Mouse (Mus musculus): ENCODE data around the gene Brca1.
A peak's percentile ranks its signal among the peaks of the same experiment; 100 is the strongest.
"Not testable (repeated sequence)": the region's sequence is repeated elsewhere in the genome, so short reads cannot be mapped to it uniquely, and the experiment has no call there.

The Brca1 gene

GRCm38 (mm10) chr11:101551751-101552475, at the start of gene Brca1, which contains the start of gene Nbr1:
Gene Brca1, minus strand, starts transcription at chr11:101551955.
Gene Nbr1, plus strand, starts transcription at chr11:101552149.
- peak; percentile 96 for DNase-seq

- DNase-seq = no peak
Observed at GRCm38 (mm10) chr11:101599156-101599555, 47.4 kb upstream of the Brca1 start, which contains the start of gene Gm11634. Gene Gm11634, minus strand, starts transcription at chr11:101599256.

GRCm38 (mm10) chr11:101589989-101590624, 38.4 kb upstream of the Brca1 start:
- no peak for DNase-seq

- DNase-seq = peak; percentile 76
Observed at GRCm38 (mm10) chr11:101589444-101589843, 37.7 kb upstream of the Brca1 start.

GRCm38 (mm10) chr11:101588868-101589267, 37.1 kb upstream of the Brca1 start:
- no peak for DNase-seq

- peak; percentile 58 for DNase-seq
Observed at GRCm38 (mm10) chr11:101587676-101588075, 35.9 kb upstream of the Brca1 start.

- DNase-seq = no peak
Observed at GRCm38 (mm10) chr11:101585805-101586204, 34.0 kb upstream of the Brca1 start.

DNA sequence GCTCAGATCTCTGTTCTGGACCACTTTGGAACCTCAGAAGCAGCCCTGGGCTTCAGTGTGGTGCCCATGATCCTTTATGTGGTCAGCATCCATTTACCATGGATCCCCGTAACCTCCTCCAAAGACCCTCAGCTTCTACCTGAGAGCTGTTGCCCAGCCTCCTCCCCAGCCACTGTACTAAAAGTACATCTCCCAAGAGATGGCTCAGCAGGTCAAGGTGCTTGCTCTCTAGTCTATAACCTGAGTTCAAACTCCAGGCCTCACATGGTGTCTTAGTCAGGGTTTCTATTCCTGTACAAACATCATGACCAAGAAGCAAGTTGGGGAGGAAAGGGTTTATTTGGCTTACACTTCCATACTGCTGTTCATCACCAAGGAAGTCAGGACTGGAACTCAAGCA, 33.3 kb upstream of the Brca1 start:
- DNase-seq = not testable (repeated sequence)

- DNase-seq = no peak
Observed at GRCm38 (mm10) chr11:101583205-101583604, 31.4 kb upstream of the Brca1 start.

GRCm38 (mm10) chr11:101582054-101583035, 30.6 kb upstream of the Brca1 start, which contains the start of gene Tmem106a:
Gene Tmem106a, plus strand, starts transcription at chr11:101582242.
- DNase-seq = peak; percentile 87

DNA sequence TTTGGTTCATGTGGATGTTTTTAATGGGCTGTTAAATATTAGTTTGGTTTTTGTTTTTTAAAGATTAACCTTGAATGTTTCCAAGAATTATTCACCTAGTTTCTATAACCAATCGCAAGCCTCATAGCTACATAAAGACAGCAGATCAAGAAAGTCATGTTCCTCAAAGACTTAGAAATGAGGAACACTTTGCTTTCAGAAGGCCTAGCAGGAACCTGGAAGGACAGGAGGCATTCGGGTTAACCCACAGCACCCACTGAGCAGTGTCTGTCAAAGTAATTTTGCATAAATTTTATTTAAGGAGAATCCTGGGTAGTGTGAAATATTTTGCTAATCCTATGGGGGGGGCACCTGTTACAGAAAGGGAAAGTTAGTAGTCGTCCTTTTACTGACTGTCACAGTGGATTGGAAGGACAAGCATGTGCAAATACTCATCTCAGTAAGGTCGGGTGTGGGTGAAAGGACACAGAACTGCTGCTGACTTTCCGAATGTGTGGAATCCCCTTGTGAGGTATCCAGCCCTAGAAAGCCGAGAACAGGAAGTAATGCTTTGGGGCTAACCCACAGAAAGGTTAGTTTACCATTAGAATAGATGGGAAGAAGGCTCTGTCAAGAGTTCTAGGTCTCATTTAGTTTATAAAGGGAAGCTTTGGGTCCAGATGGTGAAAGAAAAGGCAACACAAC, 29.5 kb upstream of the Brca1 start:
- no peak for DNase-seq

DNA sequence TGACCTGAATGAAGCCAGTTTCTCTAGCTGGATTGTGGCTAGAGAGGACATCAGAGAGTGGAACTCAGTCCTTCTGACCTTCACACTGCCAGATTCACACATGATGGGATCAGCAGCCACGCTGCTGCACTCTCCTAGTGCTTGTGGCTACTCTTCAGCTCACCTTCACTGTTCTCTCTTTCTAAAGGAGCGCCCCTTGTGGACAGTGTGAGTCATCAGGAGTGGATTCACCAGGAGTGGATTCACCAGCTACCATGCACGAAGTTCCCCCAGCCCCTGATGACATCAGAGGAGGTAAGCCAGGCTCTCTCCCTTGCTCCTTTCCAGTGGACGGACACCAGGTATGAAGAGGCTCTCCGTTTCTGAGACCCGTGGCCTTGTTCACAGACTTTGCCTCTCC, 24.4 kb upstream of the Brca1 start:
- DNase-seq = no peak

GRCm38 (mm10) chr11:101568421-101568820, 16.7 kb upstream of the Brca1 start:
- no peak for DNase-seq

DNA sequence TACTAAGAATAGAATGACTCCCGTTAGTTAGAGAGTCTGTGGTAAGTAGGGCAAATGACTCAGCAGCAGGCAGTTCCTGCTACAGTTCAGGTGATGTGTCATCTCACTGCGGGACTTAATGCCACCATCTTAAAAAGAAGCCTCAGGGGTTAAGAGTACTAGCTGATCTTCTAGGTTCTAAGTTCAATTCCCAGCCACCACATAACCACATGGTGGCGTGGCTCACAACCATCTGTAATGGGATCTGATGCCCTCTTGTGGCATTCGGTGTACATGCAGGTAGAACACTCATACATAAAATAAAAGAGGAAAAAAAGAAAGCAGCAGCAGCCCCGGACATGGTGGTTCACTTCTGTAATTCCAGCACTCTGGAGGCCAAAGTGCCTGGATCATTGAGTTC, 10.6 kb upstream of the Brca1 start:
- DNase-seq = peak; percentile 83

GRCm38 (mm10) chr11:101556954-101557353, 5.2 kb upstream of the Brca1 start:
- DNase-seq = no peak

- no peak for DNase-seq
Observed at GRCm38 (mm10) chr11:101556541-101556940, 4.8 kb upstream of the Brca1 start.

DNA sequence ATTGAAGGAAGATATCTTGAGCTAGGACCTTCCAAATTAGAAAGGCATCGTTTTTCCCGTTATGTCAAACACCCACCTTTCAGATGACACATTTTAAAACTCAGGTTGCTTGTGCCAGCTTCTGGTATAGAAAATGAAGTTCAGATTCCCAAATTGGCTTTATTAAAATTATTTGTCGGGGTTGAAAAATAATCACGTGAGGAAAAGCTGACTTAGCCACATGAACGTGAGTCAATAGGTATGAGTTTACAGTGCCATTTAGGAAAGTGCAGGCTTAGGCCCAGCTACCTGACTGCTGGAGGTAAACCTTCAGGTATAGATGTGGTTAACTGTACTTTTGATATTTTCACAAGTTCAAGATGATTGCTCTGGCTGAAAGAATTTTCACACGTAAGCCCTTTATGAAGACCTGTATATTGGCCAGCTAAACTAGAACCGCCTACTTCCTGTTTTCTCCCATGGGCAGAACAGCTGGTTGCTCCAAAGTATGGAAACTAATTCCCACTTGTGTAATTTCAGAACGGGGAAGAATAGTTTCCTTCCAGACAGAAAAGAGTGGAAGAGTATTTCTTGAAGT, 1.7 kb upstream of the Brca1 start:
- DNase-seq = peak; percentile 33

GRCm38 (mm10) chr11:101552476-101553300, 933 bp upstream of the Brca1 start:
- DNase-seq = peak; percentile 100

DNA sequence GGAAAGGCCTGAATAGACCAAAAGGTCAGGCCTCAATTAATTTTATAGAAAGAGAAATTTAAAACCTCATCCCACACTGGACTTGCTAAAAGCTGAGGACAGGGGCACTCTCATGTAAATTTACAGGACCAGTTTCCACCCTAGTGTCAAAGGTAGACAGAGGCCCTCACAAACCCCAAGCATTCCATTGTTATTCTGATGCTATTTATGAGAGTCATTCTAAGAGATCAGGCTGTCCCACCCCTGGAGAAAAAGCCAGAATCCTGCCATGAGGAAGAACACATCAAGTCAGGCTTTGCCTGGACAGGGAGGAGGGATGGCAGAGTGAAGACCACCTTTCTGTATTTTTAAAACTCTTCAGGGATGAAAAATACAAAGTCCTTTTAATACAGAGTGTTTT, 3.2 kb downstream of the Brca1 start:
- DNase-seq = no peak

DNA sequence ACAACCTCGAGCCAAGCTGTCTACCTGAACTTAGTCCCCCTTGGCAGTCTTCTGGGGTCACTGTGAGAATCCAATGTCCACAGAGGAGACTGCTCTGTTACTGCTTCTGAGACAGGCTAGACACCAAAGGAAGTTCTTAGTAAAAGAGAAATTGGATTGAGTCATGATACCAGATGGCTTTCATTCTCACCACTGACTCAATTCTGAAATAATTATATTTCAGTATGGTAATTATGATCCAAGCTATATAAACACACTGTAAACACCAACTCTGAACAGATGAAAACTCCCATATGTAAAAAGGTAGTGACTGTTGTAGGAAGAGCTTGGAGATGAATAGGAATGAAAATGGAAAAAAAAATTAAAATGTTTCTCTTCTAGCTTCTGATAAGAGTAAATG, 7.6 kb downstream of the Brca1 start:
- DNase-seq = no peak

DNA sequence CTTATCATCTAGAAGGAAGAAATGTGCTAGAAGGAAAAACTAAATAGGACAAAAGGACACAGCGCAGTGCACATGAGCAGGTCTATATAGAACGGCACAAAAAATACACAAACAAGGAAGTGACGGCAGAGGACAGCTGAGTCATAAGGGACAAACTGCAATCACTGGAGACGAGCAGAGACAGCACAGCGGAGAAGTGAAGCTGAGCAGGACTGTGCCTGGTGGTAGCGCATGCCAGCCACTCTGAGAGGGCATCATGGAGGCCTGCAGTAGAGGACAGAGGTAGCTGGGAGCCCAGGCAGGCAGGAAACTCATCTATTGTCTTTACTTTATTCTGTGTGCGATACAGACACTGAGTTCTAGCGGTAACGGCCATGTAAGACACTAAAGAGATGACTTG, 8.2 kb downstream of the Brca1 start:
- DNase-seq = peak; percentile 22
